Mouse (Mus musculus) ES-E14 (cell line): ENCODE results near the gene Tmem14c.

ENCODE experiments used
- CHD2 ChIP-seq: IDR thresholded peaks from 2 replicates; pipeline ENCODE4 v1.6.1; 2014; ENCODE audit warnings: mild to moderate bottlenecking, low read depth, low read length, inconsistent platforms
- MAFK ChIP-seq: IDR thresholded peaks from 2 replicates; pipeline ENCODE4 v1.6.1; 2014; ENCODE audit warnings: mild to moderate bottlenecking, low read depth, low read length, inconsistent platforms; ENCODE audit not compliant: insufficient read depth
- ZNF384 ChIP-seq: IDR thresholded peaks from 2 replicates; pipeline ENCODE4 v1.6.1; 2012; ENCODE audit warnings: low read depth, low read length, inconsistent platforms

DNA sequence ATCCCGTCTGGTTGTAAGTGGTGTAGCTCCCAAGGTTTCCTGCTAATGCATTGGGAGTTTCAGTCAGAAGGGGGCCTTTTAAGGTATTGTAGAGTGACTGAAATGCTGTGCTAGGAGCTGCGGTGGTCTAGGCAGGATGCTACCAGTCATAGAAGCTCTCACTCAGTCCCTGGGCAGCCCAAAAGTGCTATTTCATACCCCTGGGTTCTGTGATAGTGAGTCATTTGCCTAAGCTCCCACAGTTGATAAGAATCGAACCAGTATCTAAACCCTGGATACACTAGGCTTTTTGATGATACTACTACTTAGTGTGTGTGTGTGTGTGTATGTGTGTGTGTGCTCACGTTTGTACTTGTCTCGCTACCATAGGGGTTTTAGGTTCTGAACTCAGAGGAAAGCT lies 14.0 kb downstream of the Tmem14c start:
- TF ChIP-seq ZNF384 (no peak), CHD2 (no peak), MAFK (no peak)
